Mouse (Mus musculus) heart, embryonic 11.5 days (tissue): ENCODE data around the gene Adgrd1. TPM values are rescaled to one million over a fixed set of nuclear protein-coding genes. Genes with fewer than 3 reads are reported as not detected.

Experiments
- ATAC-seq: fragments of 200-750 bp; cut with Nextera tagmentation; replicated peaks from 2 replicates; pipeline ENCODE4 v1.8.0; 2017; ENCODE audit warnings: moderate library complexity; ENCODE audit not compliant: insufficient number of reproducible peaks, low FRiP score, low TSS enrichment
- H3K27ac ChIP-seq: fragments of 300-500 bp; sonication (generic); 2 replicates; pipeline ENCODE4 v1.5.1; 2014; ENCODE audit warnings: mild to moderate bottlenecking, low read depth, low read length
- H3K27me3 ChIP-seq: fragments of 300-500 bp; sonication (generic); 2 replicates; pipeline ENCODE4 v1.6.1; 2014; ENCODE audit warnings: mild to moderate bottlenecking, low read length, mixed read lengths; ENCODE audit not compliant: control insufficient read depth, insufficient read depth
- H3K36me3 ChIP-seq: fragments of 300-500 bp; sonication (generic); 2 replicates; pipeline ENCODE4 v1.6.1; 2014; ENCODE audit warnings: mild to moderate bottlenecking, low read length, moderate library complexity, mixed read lengths; ENCODE audit not compliant: control insufficient read depth, insufficient read depth
- H3K4me1 ChIP-seq: fragments of 300-500 bp; sonication (generic); 2 replicates; pipeline ENCODE4 v1.6.1; 2014; ENCODE audit warnings: low read length; ENCODE audit not compliant: control insufficient read depth, insufficient read depth
- H3K4me2 ChIP-seq: fragments of 300-500 bp; sonication (generic); 2 replicates; pipeline ENCODE4 v1.6.1; 2014; ENCODE audit warnings: mild to moderate bottlenecking, moderate library complexity
- H3K4me3 ChIP-seq: fragments of 300-500 bp; sonication (generic); 2 replicates; pipeline ENCODE4 v1.5.1; 2014; ENCODE audit warnings: low read depth, low read length
- H3K9ac ChIP-seq: fragments of 300-500 bp; sonication (generic); 2 replicates; pipeline ENCODE4 v1.6.1; 2014; ENCODE audit warnings: mild to moderate bottlenecking, low read depth, low read length, moderate library complexity
- H3K9me3 ChIP-seq: fragments of 300-500 bp; sonication (generic); replicated peaks from 2 replicates; pipeline ENCODE4 v1.6.1; 2016; ENCODE audit warnings: low read length; ENCODE audit not compliant: control insufficient read depth
- WGBS: fragments of 180-500 bp; shearing (Covaris S2); extraction: QIAGEN DNeasy Blood & Tissue Kit; methylation state at CpG from one replicate; pipeline ENCODE4 v1.1.7; 2014; ENCODE audit not compliant: insufficient replicate concordance; 5-methylcytosine and 5-hydroxymethylcytosine counted together
- polyA plus RNA-seq: library from polyadenylated mRNA; unstranded; fragments of >200 nt; fragmentation: Nextera tagmentation; extraction: Ambion mirVana; gene quantifications from 2 replicates; pipeline ENCODE4 v1.2.1, GENCODE M21; 2014

Gene Adgrd1
- polyA plus RNA-seq, 1 experiment from 2014 or later = 0.31 TPM

DNA sequence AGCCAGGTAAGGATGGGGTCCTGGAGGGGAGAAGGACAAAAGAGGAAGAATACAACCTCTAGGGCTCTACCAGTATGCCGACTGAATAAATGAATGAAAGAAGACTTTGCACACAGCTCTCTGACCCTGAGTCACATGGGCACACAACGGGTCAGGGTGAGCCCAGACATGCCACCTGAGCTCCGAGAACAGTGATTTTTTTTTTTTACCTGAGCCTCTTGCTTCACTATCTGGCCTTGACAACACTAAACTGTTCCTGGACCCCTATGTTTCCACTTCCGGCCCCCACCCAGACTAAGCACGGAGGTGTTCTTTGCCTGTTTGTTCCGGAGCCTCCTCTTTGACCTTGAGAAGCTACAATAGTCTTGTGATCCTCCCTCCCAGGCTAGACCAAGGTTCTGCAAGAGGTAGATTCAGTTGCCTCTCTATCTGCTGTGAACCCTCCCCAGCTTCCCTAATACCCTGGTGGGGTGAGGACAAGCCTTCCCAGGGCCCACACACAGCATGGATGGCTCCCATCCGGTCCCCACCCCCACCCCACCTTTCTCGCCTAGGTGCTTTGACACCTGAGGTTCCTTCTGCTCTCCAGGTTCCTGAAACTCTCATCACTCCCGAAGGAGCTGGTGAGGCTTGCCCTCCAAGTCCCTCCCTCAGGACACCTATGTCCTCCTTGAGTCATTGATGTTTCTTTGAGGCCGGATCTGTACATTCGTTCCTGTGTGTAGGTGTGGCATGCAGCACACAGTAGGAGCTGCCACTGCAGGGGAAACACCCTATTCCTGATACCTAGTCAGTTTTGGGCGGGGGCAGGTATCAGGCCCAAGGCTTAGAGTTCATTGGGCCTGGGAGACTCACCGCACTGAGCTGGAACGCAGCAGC is 58.7 kb downstream of the Adgrd1 start:
- H3K4me3 ChIP-seq = no peak overlapping the region
- no peak overlapping the region for H3K27ac ChIP-seq
- no peaks in the 10 kb centered on the region; the same call in 1 of the 2 replicates for H3K27me3 ChIP-seq
- no peak overlapping the region for H3K9ac ChIP-seq
- H3K4me2 ChIP-seq = no peak overlapping the region
- no peaks in the 10 kb centered on the region for H3K9me3 ChIP-seq
- no peak for ATAC-seq
- H3K4me1 ChIP-seq = no peaks in the 10 kb centered on the region
- WGBS = 63% methylated on average over 14 of the region's 14 CpGs
- H3K36me3 ChIP-seq = no peaks in the 10 kb centered on the region

DNA sequence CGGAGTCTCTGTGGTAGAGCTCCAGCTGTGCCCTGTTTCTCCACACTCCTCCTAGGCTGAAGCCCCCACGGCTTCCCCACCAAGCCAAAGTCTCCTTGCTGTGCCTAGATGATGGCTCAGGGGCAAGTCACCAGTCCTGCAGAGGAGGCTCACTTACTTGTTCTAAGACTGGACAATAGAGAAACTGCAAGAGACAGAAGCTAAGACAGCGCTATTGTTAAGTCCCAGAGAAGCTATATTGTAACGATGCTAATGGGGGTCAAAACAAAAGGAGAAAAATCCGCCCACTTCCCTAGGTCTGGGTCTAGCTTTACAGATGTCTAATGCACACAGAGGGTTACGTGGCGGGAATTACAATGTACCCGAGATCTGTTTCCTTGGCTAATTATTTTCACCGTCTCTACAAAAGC is 59.4 kb downstream of the Adgrd1 start:
- Histone ChIP-seq H3K9ac (no peak overlapping the region), H3K4me3 (no peak overlapping the region)

DNA sequence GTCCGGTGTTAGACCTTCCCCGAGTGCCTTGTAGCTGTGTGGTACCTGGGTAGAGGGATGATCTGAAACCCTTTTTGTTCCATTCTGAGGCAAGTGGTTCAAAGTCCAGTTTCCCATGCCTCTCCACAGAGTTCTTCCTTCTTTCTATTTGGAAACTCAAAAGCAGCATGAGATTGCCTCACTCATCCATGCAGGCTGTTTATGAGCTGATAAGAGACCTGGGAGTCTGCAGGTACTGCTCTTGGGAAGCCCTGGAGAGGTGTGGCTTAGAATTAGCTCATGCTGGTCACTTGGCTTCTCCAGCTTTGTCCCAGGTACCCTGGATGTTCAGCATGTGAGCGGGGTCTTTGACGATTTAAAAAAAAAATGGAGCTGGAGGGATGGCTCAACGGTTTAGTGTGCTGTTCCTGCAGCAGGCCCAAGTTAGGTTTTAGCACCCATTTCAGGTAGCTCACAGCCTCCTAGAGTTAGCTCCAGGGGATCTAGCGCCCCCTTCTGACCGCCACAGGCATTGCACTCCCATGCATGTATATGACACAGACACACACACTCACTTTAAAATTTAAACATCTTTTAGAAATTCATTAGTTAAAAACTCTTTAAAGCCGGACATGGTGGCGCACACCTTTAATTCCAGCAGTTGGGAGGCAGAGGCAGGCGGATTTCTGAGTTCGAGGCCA is 65.0 kb downstream of the Adgrd1 start:
- Histone ChIP-seq H3K4me2 (no peak overlapping the region), H3K9me3 (no peaks in the 10 kb centered on the region), H3K27me3 (no peaks in the 10 kb centered on the region), H3K9ac (no peak overlapping the region), H3K4me3 (no peak overlapping the region), H3K27ac (no peak overlapping the region), H3K36me3 (no peaks in the 10 kb centered on the region), H3K4me1 (peaks cover 5% of the 10 kb centered on the region; the same call in 1 of the 2 replicates)
- 76% methylated on average over 11 of the region's 11 CpGs for WGBS
- no peak for ATAC-seq

More for the DNA sequence above, 59.4 kb downstream of the Adgrd1 start:
- Histone ChIP-seq H3K4me2 (no peak overlapping the region), H3K36me3 (no peaks in the 10 kb centered on the region), H3K27me3 (no peaks in the 10 kb centered on the region; the same call in 1 of the 2 replicates), H3K27ac (no peak overlapping the region), H3K9me3 (no peaks in the 10 kb centered on the region), H3K4me1 (no peaks in the 10 kb centered on the region)
- ATAC-seq = no peak
- WGBS = 54% methylated on average over 9 of the region's 9 CpGs

DNA sequence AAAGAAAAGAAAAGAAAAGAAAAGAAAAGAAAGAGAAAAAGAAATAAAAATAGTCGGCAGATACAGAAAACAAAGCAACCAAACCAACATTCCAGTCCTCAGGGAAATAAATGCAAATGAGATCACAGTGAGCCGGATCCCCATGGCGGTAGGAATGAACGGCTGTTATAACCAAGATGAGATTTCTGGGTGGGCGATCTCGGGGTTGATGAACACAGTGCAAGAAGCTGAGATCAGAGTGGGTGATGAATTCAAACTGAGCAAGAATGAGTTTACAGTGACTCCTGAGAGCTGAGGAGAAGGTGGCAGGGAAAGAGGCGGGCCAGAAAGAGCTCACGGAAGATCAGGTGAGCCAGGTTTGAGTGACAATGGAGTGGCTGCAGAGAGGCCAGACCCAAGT is 66.9 kb downstream of the Adgrd1 start:
- Histone ChIP-seq H3K27me3 (no peaks in the 10 kb centered on the region), H3K4me1 (peaks cover 5% of the 10 kb centered on the region; the same call in 1 of the 2 replicates), H3K27ac (no peak overlapping the region), H3K36me3 (no peaks in the 10 kb centered on the region), H3K9me3 (no peaks in the 10 kb centered on the region), H3K4me2 (no peak overlapping the region), H3K9ac (no peak overlapping the region), H3K4me3 (no peak overlapping the region)
- WGBS = 73% methylated on average over 8 of the region's 8 CpGs
- ATAC-seq = no peak

DNA sequence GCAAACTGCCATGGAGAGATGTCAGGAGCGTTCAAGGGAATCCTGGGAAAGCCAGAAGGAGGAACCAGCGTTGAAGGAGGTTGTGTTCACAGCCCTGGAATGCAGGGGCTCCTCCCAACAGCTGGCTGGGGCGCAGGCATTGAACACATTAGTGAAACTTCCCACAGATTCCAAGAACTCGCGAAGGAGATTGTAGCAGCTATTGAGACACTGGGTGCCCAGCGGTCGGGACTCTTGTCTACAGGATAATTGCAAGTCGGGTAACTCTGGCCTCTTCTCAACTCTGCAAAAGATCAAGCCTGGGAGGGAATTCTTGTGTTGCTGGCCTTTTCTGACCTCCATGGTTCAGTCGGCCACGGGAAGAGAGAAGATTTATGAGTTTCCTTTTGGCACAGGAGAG is 67.5 kb downstream of the Adgrd1 start:
- Histone ChIP-seq H3K9ac (no peak overlapping the region), H3K27ac (no peak overlapping the region), H3K27me3 (no peaks in the 10 kb centered on the region), H3K36me3 (no peaks in the 10 kb centered on the region), H3K4me1 (peaks cover 5% of the 10 kb centered on the region; the same call in 1 of the 2 replicates), H3K9me3 (no peaks in the 10 kb centered on the region), H3K4me2 (no peak overlapping the region), H3K4me3 (no peak overlapping the region)
- WGBS = 59% methylated on average over 10 of the region's 10 CpGs
- ATAC-seq = no peak

DNA sequence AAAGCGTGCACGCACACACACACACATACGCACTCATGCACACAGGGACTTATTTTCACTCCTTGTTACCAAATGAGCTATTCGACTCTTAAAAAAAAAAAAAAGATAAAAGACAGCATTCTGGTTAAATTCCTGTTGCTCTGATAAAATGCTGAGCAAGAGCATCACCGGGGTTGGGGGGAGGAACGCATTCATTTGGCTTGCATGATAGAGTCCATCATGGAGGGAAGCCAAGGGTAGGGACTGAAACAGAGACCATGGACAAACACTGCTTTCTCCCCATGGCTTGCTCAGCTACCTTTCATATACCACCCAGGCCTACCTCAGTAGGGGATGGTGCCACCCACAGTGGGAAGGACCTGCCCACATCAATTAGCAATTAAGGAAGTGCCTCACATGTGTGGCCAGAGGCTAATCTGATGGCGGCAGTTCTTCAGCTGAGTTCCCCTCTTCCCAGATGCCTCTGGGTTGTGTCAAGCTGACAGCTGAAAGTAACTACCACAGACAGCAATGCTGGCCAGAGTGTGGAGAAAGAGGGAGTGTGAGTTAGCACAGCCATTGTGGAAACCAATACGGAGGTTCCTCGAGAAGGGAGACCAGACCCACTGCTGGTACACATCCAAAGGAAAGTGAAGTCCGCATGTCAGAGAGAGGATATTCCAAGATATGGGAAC is 68.5 kb downstream of the Adgrd1 start:
- Histone ChIP-seq H3K9me3 (no peaks in the 10 kb centered on the region), H3K27me3 (no peaks in the 10 kb centered on the region), H3K4me1 (peaks cover 5% of the 10 kb centered on the region; the same call in 1 of the 2 replicates), H3K4me3 (no peak overlapping the region), H3K4me2 (no peak overlapping the region), H3K9ac (no peak overlapping the region), H3K27ac (no peak overlapping the region), H3K36me3 (no peaks in the 10 kb centered on the region)
- no peak; the same call in 1 of the 2 replicates for ATAC-seq
- WGBS = 64% methylated on average over 10 of the region's 10 CpGs

DNA sequence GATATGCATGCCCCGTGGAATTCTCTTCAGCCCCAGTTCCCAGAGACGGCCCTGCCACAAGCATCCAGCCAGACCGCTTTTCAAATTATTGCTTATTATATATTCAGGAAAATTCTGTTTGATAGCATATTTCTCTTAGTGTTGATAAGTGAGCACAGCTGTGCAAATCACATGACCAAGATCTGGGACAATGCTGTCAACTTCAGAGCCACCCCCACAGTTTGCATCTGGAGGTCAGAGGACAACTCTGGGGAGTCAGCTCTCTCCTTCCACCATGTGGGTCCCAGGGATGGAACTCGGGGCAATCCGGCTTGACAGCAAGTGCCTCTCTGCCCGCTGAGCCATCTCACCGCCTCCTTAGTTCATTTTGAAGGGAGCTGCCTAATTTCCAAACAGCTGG is 69.0 kb downstream of the Adgrd1 start:
- Histone ChIP-seq H3K4me2 (no peak overlapping the region), H3K4me3 (no peak overlapping the region), H3K36me3 (no peaks in the 10 kb centered on the region), H3K9ac (no peak overlapping the region), H3K27ac (no peak overlapping the region), H3K4me1 (peaks cover 5% of the 10 kb centered on the region; the same call in 1 of the 2 replicates), H3K9me3 (no peaks in the 10 kb centered on the region; the same call in 1 of the 2 replicates), H3K27me3 (no peaks in the 10 kb centered on the region)
- ATAC-seq = no peak
- 54% methylated on average over 7 of the region's 7 CpGs for WGBS

DNA sequence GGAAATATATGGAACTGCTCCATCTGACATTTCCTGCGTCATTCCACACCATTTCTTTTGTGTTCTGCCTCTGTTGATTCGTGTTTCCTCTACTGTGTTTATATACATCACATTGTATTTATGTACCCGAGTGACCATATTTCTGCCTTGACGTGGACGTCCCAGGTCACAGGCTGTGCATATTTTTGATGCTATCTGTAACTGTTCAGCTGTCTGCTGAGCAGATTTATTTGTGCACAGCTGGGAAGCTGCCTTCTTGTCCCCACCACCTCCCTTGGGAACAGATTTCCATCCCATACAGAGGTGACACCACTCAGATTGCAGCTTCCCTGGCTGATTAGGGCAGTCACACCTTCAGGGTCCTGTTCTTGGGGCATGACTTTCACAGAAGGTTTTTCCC is 72.5 kb downstream of the Adgrd1 start:
- H3K4me3 ChIP-seq = no peak overlapping the region
- 62% methylated on average over 5 of the region's 5 CpGs for WGBS
- peaks cover 5% of the 10 kb centered on the region; the same call in 1 of the 2 replicates for H3K4me1 ChIP-seq
- H3K9ac ChIP-seq = no peak overlapping the region
- ATAC-seq = no peak
- no peaks in the 10 kb centered on the region for H3K36me3 ChIP-seq
- H3K27ac ChIP-seq = no peak overlapping the region
- no peak overlapping the region for H3K4me2 ChIP-seq
- no peaks in the 10 kb centered on the region; the same call in 1 of the 2 replicates for H3K9me3 ChIP-seq
- H3K27me3 ChIP-seq = no peaks in the 10 kb centered on the region
